Mouse (Mus musculus) ES-Bruce4 (cell line): ENCODE measurements around the gene Gm28043.

Experiments used
- EP300 ChIP-seq: IDR thresholded peaks from 2 replicates; pipeline ENCODE4 v1.6.1; 2011; ENCODE audit warnings: low read depth, low read length; ENCODE audit not compliant: insufficient read depth
- POLR2A ChIP-seq: IDR thresholded peaks from one replicate; pipeline ENCODE4 v1.8.1; 2011; ENCODE audit warnings: low read length; ENCODE audit not compliant: insufficient read depth

GRCm38 (mm10) chr17:29696940-29697339, 82.3 kb downstream of the Gm28043 start:
- TF ChIP-seq POLR2A (no peak), EP300 (no peak)
